Mouse (Mus musculus) limb, embryonic 11.5 days (tissue): Measurements from ENCODE around the gene Ccm2l. TPM values are rescaled to one million over a fixed set of nuclear protein-coding genes. Genes with fewer than 3 reads are reported as not detected.

Experiments used
- ATAC-seq: fragments of 200-750 bp; cut with Nextera tagmentation; 2 replicates; pipeline ENCODE4 v1.8.0; 2017; ENCODE audit warnings: low read depth; ENCODE audit not compliant: insufficient number of reproducible peaks, low FRiP score, low TSS enrichment
- DNase-seq: peaks from one replicate; pipeline ENCODE4 v3.0.0-alpha.2; 2015; ENCODE audit warnings: low spot score
- H3K27ac ChIP-seq: fragments of 300-500 bp; sonication (generic); replicated peaks from 2 replicates; pipeline ENCODE4 v1.5.1; 2014; ENCODE audit warnings: low read depth, mild to moderate bottlenecking, low read length
- H3K27me3 ChIP-seq: fragments of 300-500 bp; sonication (generic); 2 replicates; pipeline ENCODE4 v1.6.1; 2014; ENCODE audit warnings: mild to moderate bottlenecking, low read length, mixed read lengths; ENCODE audit not compliant: control insufficient read depth, insufficient read depth
- H3K36me3 ChIP-seq: fragments of 300-500 bp; sonication (generic); 2 replicates; pipeline ENCODE4 v1.6.1; 2014; ENCODE audit warnings: mild to moderate bottlenecking, low read length, moderate library complexity, mixed read lengths; ENCODE audit not compliant: control insufficient read depth, insufficient read depth
- H3K4me1 ChIP-seq: fragments of 300-500 bp; sonication (generic); 2 replicates; pipeline ENCODE4 v1.6.1; 2014; ENCODE audit warnings: low read length, mixed read lengths; ENCODE audit not compliant: control insufficient read depth, insufficient read depth
- H3K4me2 ChIP-seq: fragments of 300-500 bp; sonication (generic); 2 replicates; pipeline ENCODE4 v1.6.1; 2014; ENCODE audit warnings: low read depth, mild to moderate bottlenecking, moderate library complexity; ENCODE audit not compliant: severe bottlenecking
- H3K4me3 ChIP-seq: fragments of 300-500 bp; sonication (generic); 2 replicates; pipeline ENCODE4 v1.5.1; 2014; ENCODE audit warnings: low read depth, low read length
- H3K9ac ChIP-seq: fragments of 300-500 bp; sonication (generic); 2 replicates; pipeline ENCODE4 v1.6.1; 2014; ENCODE audit warnings: mild to moderate bottlenecking, low read length
- H3K9me3 ChIP-seq: fragments of 300-500 bp; sonication (generic); 2 replicates; pipeline ENCODE4 v1.6.1; 2016; ENCODE audit warnings: low read length; ENCODE audit not compliant: control insufficient read depth
- WGBS: fragments of 180-500 bp; shearing (Covaris S2); extraction: QIAGEN DNeasy Blood & Tissue Kit; methylation state at CpG from one replicate; pipeline ENCODE4 v1.1.7; 2014; 5-methylcytosine and 5-hydroxymethylcytosine counted together
- polyA plus RNA-seq: library from polyadenylated mRNA; unstranded; fragments of >200 nt; fragmentation: Nextera tagmentation; extraction: Ambion mirVana; gene quantifications from 2 replicates; pipeline ENCODE4 v1.2.1, GENCODE M21; 2014

Gene Ccm2l
- polyA plus RNA-seq = 1.0 and 1.4 TPM in 2 replicates

DNA sequence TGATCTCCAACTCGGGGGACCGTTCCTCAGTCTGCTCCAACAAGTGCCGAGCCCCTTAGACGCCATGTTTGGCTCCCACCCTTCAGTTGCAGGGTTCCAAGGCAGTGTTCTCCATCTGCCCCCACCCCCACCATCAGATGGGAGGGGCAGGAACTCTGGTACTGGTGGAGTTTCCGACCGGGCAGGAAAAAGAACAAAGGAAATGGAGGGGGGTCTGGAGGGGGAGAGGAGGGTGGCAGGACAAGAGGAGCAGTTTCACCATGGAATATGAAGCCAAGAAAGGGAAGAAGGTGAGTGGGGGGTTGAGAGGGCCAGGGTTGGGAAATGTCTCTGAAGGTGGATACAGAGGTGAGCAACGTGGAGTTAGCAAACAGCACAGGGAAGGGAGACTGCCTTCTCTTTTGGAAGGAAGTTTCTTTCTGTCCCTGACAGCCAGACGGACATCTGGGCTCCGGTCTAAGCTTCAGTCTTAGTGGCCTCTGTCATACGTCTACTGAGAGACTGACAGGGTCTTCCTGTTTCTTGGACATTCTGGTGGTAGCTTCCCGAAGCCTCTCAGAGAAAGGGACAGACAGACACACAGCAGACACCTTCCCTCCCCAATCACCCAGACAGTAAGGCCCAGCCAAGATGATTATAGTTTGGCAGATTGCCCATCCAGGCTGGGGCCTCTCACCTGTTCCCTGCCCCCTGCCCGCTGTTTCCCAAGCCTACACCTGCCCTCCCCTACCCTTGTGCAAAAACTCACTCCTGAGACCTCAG is at the start of gene Ccm2l:
Ccm2l (plus strand) TSS at position 209 of the 762 bp plus-strand sequence.
- H3K4me3 ChIP-seq = no peak within 1 kb of the TSS
- no peaks in the 10 kb centered on the region for H3K9me3 ChIP-seq
- ATAC-seq = no peak
- H3K4me2 ChIP-seq = no peak within 1 kb of the TSS
- H3K27me3 ChIP-seq = peaks cover 28% of the 10 kb centered on the region
- 43% methylated on average over 12 of the region's 12 CpGs for WGBS
- DNase-seq = no peak
- H3K36me3 ChIP-seq = no peaks in the 10 kb centered on the region
- H3K27ac ChIP-seq = no peak within 1 kb of the TSS
- H3K4me1 ChIP-seq = no peaks in the 10 kb centered on the region
- no peak within 1 kb of the TSS for H3K9ac ChIP-seq

DNA sequence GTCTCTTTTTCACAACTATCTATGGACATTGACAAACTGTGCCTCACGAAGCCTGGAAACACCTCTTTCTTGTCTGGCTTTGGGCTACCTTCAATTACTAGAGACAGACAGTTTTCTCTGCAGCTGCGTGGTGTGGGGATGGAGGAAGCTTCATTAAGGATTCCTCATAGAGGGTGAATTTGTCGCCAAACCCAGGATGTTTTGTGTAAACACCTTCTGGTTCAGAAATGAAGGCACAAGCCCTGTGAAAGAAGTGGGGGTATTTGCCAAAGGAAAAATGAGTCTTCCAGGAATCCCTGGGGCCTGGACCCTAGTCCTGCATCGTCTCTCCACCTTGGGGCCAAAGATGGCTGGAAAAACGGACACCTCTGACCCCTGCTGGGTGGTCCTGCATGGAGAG is 49.0 kb upstream of the Ccm2l start:
- no peaks in the 10 kb centered on the region for H3K27me3 ChIP-seq
- H3K4me1 ChIP-seq = 0 out of 2 replicates have a peak, but pooled peaks cover 6% of the 10 kb centered on the region
- WGBS = 39% methylated on average over 5 of the region's 5 CpGs
- H3K9ac ChIP-seq = no peak overlapping the region
- ATAC-seq = no peak
- H3K9me3 ChIP-seq = no peaks in the 10 kb centered on the region
- no peak overlapping the region for H3K27ac ChIP-seq
- no peak overlapping the region for H3K4me3 ChIP-seq
- no peak for DNase-seq
- H3K36me3 ChIP-seq = no peaks in the 10 kb centered on the region
- no peak overlapping the region for H3K4me2 ChIP-seq

DNA sequence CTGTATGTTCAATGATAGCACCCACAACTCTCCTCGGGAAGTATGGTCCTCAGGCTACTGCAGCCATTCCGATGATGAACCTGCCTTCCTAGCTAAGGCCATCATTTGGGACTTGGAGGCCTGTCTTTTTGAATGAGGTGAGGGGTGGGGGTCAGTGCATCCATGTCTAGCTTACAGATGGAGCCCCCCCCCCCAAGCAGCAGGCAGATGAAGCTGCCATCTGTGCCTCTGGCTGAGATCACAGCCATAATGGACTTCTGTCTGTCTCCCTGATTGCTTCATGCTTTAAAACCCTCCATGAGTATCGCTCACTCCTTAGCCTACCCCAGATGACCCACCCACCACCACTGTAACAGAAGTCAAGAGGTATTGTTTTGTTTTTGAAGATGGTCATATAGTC is 46.4 kb upstream of the Ccm2l start:
- no peak overlapping the region for H3K27ac ChIP-seq
- 89% methylated on average over 3 of the region's 3 CpGs for WGBS
- 0 out of 2 replicates have a peak, but pooled peaks cover 3% of the 10 kb centered on the region for H3K4me1 ChIP-seq
- H3K4me3 ChIP-seq = no peak overlapping the region
- no peak overlapping the region for H3K4me2 ChIP-seq
- H3K9me3 ChIP-seq = no peaks in the 10 kb centered on the region
- no peak for DNase-seq
- no peaks in the 10 kb centered on the region for H3K36me3 ChIP-seq
- no peak for ATAC-seq
- H3K27me3 ChIP-seq = no peaks in the 10 kb centered on the region
- no peak overlapping the region for H3K9ac ChIP-seq

DNA sequence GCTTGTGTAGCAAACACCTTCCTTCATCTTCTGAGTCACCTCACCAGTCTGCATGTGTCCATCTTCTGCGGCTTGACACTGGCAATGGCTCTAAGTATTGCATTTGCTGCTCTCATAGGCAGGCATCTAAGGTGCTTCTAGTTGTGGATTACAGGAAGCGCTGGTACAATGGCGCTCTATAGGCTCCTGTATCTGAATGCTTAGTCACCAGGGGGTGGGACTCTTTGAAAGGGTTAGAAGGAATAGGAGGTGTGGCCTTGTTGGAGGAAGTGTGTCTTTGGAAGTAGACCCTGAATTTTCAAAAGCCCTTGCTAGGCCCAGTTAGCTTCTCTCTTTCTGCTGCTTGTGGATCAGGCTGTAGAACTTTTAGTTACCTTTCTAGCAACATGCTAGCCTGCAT is 44.6 kb upstream of the Ccm2l start:
- H3K9ac ChIP-seq = no peak overlapping the region
- no peak overlapping the region for H3K4me2 ChIP-seq
- H3K27me3 ChIP-seq = no peaks in the 10 kb centered on the region
- WGBS = 76% methylated on average over 3 of the region's 3 CpGs
- no peaks in the 10 kb centered on the region for H3K36me3 ChIP-seq
- H3K4me1 ChIP-seq = no peaks in the 10 kb centered on the region
- H3K4me3 ChIP-seq = no peak overlapping the region
- no peaks in the 10 kb centered on the region for H3K9me3 ChIP-seq
- no peak overlapping the region for H3K27ac ChIP-seq
- ATAC-seq (no peak), DNase-seq (no peak)

DNA sequence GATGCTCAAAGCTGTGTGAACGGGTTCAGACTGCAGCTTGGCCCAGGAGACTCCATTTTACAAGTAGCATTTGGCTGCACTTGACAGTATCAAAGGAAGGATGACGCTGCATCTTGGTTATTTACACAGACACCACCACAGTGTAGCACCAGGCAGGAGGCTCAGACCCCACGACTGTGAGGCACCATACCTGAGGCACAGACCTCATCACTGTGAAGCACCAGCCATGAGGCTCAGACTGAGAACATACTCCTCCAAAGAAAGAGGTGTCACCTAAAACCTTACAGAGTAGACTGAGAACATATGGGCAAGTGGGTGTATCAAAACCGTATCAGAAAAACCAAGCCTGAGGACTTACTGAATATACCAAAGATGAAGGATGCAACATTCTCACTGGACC is 42.9 kb upstream of the Ccm2l start:
- DNase-seq (no peak), ATAC-seq (no peak)
- Histone ChIP-seq H3K27ac (no peak overlapping the region), H3K27me3 (no peaks in the 10 kb centered on the region), H3K4me1 (no peaks in the 10 kb centered on the region), H3K9ac (no peak overlapping the region), H3K9me3 (no peaks in the 10 kb centered on the region), H3K36me3 (no peaks in the 10 kb centered on the region), H3K4me3 (no peak overlapping the region), H3K4me2 (no peak overlapping the region)
- 57% methylated on average over 4 of the region's 4 CpGs for WGBS

DNA sequence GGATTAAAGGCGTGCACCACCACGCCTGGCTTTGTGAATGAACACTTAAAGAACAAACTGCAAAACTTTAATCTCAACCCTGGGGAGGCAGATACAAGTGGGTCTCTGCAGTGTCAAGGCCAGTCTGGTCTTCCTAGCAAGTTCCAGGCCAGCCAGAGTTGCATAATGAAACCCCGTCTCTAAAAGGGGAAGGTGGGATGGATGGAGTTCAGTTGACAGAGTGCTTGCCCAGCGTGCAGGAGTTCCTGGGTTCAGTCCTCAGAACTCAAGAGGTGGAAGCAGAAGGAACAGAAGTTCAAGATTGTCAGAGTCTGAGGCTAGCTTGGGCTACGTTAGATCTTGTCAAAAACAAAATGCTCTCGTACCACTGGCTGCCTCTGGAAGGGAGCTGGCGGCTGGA is 39.7 kb upstream of the Ccm2l start:
- H3K4me2 ChIP-seq = no peak overlapping the region
- H3K27me3 ChIP-seq = peaks cover 14% of the 10 kb centered on the region
- no peak overlapping the region for H3K27ac ChIP-seq
- H3K4me1 ChIP-seq = no peaks in the 10 kb centered on the region
- no peak for ATAC-seq
- H3K9ac ChIP-seq = no peak overlapping the region
- no peaks in the 10 kb centered on the region for H3K9me3 ChIP-seq
- no peak for DNase-seq
- H3K4me3 ChIP-seq = no peak overlapping the region
- WGBS = 79% methylated on average over 7 of the region's 7 CpGs
- H3K36me3 ChIP-seq = no peaks in the 10 kb centered on the region

DNA sequence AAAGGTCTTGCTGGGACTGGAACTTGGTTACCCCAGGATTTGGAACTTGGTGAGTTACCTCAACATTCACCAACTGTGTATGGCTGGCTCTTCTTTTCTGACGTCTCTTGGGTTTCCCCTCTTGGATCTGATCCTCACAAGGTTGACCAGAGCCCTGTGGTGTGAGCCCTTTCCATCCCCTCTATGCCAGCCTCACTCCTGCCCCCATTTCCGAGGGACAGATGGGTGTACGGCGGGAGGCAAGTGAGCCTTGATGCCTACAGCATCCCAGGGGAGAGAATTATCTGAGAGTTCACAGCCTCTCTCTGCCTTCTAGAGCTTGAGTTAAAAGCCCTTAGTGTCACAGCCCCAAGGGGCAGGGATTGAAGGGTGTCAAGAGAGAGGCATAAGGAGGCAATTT is 38.3 kb upstream of the Ccm2l start:
- Histone ChIP-seq H3K4me2 (no peak overlapping the region), H3K27me3 (peaks cover 29% of the 10 kb centered on the region), H3K36me3 (no peaks in the 10 kb centered on the region), H3K27ac (no peak overlapping the region), H3K9ac (no peak overlapping the region), H3K4me3 (no peak overlapping the region), H3K9me3 (no peaks in the 10 kb centered on the region), H3K4me1 (peaks cover 5% of the 10 kb centered on the region; the same call in 1 of the 2 replicates)
- WGBS = 50% methylated on average over 4 of the region's 4 CpGs
- ATAC-seq (no peak), DNase-seq (no peak)

DNA sequence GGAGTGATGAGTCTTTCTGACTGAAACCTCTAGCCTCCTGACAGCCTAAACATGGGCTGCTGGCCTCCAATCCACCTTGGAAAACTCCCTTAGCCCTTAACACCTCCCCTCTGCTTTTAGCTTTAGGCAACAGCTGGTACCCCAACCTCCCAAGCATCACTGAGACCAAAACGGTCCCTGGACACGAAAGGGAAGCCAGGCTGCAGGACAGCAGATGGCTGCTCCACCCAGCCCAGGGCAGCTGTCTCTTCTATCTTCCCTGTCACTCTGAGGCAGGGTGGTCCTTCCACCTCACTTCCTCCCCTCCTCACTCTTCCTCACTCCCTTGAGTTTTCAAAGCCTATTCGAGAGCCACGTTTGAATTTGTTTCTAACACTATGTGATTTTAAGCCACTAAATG is 35.3 kb upstream of the Ccm2l start:
- peaks cover 5% of the 10 kb centered on the region; the same call in 1 of the 2 replicates for H3K4me1 ChIP-seq
- no peaks in the 10 kb centered on the region for H3K36me3 ChIP-seq
- H3K27me3 ChIP-seq = peaks cover 40% of the 10 kb centered on the region
- no peaks in the 10 kb centered on the region for H3K9me3 ChIP-seq
- 29% methylated on average over 4 of the region's 4 CpGs for WGBS
- ATAC-seq (no peak), DNase-seq (no peak)
- H3K4me3 ChIP-seq = no peak overlapping the region
- no peak overlapping the region for H3K9ac ChIP-seq
- H3K4me2 ChIP-seq = no peak overlapping the region
- H3K27ac ChIP-seq = no peak overlapping the region
